Mouse (Mus musculus): ENCODE data around the gene Cntn5. TPM values are rescaled to one million over a fixed set of nuclear protein-coding genes. Genes with fewer than 3 reads are reported as not detected.
A peak's percentile ranks its signal among the peaks of the same experiment; 100 is the strongest.

Gene Cntn5
- polyA plus RNA-seq, 1 experiment from 2014 or later: 2.7 TPM

DNA sequence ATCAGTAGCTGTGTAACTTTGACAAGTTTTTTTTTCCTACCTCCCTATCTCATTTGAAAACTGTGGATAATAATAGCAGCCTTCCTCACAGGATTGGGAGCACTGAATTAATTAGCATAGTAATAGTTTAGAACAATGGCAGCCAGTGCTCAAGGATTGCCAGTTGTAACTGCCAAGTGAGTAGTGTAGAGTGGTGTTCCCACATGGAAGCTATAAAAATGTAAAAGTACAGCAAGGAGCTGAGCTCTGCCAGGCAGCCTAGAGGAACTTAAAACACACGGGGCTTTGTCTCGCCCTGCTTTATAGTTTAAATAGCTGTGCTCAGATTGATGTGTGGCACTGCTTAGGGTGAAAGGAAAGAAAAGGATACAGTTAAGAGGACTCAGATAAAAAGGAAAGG, 635.2 kb downstream of the Cntn5 start:
- Histone ChIP-seq H3K9ac (ENCODE audit: low read depth, low read length) (no peak overlapping the region), H3K36me3 (ENCODE audit: control insufficient read depth, insufficient read depth, low read length) (no peaks in the 10 kb centered on the region), H3K27me3 (ENCODE audit: control insufficient read depth, insufficient read depth, low read length) (no peaks in the 10 kb centered on the region), H3K4me2 (replicated peaks; ENCODE audit: low read depth, low read length) (no peak overlapping the region), H3K4me1 (replicated peaks; ENCODE audit: control insufficient read depth, insufficient read depth, low read length) (no peaks in the 10 kb centered on the region), H3K4me3 (ENCODE audit: low read depth, low read length) (no peak overlapping the region), H3K9me3 (ENCODE audit: control insufficient read depth, low read length) (no peaks in the 10 kb centered on the region), H3K27ac (ENCODE audit: low read depth, low read length) (no peak overlapping the region)
- ATAC-seq (ENCODE audit: low FRiP score) (peak; percentile 94), DNase-seq (ENCODE audit: low spot score) (peak; percentile 10)
- 12% methylated on average over 2 of the region's 2 CpGs for WGBS

DNA sequence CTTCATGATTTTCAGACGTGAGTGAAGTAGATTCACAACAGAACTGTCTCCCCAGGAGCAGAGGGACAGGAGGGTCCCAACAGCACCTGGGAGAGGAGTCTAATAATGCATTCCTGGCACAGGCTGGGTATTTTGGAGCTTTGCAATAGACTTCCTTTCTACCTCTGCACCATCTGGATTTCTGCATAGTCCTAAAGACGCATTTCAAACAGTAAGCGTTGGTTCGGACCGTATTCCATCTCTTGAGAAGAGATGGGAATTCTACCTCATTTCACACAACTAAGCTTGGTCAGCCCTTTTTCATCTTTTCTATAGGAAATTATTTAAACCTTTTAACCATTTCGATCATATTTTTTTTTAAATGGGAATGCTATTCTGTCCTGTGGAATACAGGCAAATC, 635.7 kb downstream of the Cntn5 start:
- DNase-seq (ENCODE audit: low spot score): no peak
- no peak overlapping the region for H3K27ac ChIP-seq (ENCODE audit: low read depth, low read length)
- 65% methylated on average over 6 of the region's 6 CpGs for WGBS

DNA sequence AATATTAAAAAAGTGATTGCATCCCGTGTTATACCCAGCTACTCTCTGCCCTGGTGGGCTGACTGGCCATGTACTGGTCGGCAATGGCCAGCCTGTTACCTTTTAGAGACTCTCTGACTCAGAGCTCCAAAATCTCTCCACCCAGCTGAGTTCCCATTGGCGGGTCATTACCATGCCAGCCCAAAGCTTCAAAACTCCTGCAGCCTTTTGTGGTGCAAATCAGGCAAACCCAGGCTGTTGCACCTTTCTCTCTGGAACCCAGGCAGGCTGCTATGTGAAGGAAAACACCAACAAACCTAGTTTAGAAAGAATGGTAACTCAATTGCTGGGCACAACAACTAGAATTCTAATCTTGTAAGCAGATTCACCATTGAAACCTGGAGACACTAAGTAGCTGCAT, 639.0 kb downstream of the Cntn5 start:
- ATAC-seq (ENCODE audit: low FRiP score): no peak
- WGBS: 34% methylated on average over 3 of the region's 3 CpGs
- H3K4me2 ChIP-seq (replicated peaks; ENCODE audit: low read depth, low read length): no peak overlapping the region
- DNase-seq (ENCODE audit: low spot score): no peak
- no peaks in the 10 kb centered on the region for H3K27me3 ChIP-seq (ENCODE audit: control insufficient read depth, insufficient read depth, low read length)
- H3K27ac ChIP-seq (ENCODE audit: low read depth, low read length): no peak overlapping the region
- no peaks in the 10 kb centered on the region for H3K4me1 ChIP-seq (replicated peaks; ENCODE audit: control insufficient read depth, insufficient read depth, low read length)
- no peaks in the 10 kb centered on the region for H3K9me3 ChIP-seq (ENCODE audit: control insufficient read depth, low read length)
- no peak overlapping the region for H3K9ac ChIP-seq (ENCODE audit: low read depth, low read length)
- no peak overlapping the region for H3K4me3 ChIP-seq (ENCODE audit: low read depth, low read length)
- no peaks in the 10 kb centered on the region for H3K36me3 ChIP-seq (ENCODE audit: control insufficient read depth, insufficient read depth, low read length)

More for the DNA sequence above, 635.7 kb downstream of the Cntn5 start:
- no peak overlapping the region for H3K4me2 ChIP-seq (replicated peaks; ENCODE audit: low read depth, low read length)
- no peaks in the 10 kb centered on the region for H3K4me1 ChIP-seq (replicated peaks; ENCODE audit: control insufficient read depth, insufficient read depth, low read length)
- no peaks in the 10 kb centered on the region for H3K9me3 ChIP-seq (ENCODE audit: control insufficient read depth, low read length)
- H3K36me3 ChIP-seq (ENCODE audit: control insufficient read depth, insufficient read depth, low read length): no peaks in the 10 kb centered on the region
- H3K27me3 ChIP-seq (ENCODE audit: control insufficient read depth, insufficient read depth, low read length): no peaks in the 10 kb centered on the region
- no peak for ATAC-seq (ENCODE audit: low FRiP score)
- H3K4me3 ChIP-seq (ENCODE audit: low read depth, low read length): no peak overlapping the region
- no peak overlapping the region for H3K9ac ChIP-seq (ENCODE audit: low read depth, low read length)

DNA sequence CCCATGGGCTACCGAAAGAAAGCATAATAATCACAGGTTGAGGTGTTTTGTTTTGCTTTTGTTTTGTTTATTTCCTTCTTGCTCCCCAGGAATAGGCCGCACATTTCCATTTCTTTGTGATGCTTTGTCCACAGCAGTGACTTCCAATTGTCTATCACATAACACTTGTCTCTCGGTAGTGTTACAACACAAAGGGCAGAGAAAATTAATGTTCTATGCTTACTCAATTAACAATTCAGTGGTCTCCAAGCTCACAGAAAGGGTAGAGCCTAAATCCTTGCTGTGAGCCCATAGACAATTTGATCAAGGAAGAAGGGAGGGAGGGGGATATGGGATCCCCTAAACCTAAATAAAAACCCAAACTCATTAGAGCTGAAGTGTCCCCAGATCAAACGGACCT, 671.2 kb downstream of the Cntn5 start:
- 45% methylated on average over 4 of the region's 4 CpGs for WGBS
- peak; percentile 70 for ATAC-seq (ENCODE audit: low FRiP score)
- no peaks in the 10 kb centered on the region for H3K27me3 ChIP-seq (ENCODE audit: control insufficient read depth, insufficient read depth, low read length)
- no peak overlapping the region for H3K27ac ChIP-seq (ENCODE audit: low read depth, low read length)
- H3K9me3 ChIP-seq (ENCODE audit: control insufficient read depth, low read length): no peaks in the 10 kb centered on the region
- no peak overlapping the region for H3K9ac ChIP-seq (ENCODE audit: low read depth, low read length)
- H3K4me1 ChIP-seq (replicated peaks; ENCODE audit: control insufficient read depth, insufficient read depth, low read length): no peaks in the 10 kb centered on the region
- H3K4me2 ChIP-seq (replicated peaks; ENCODE audit: low read depth, low read length): no peak overlapping the region
- no peak overlapping the region for H3K4me3 ChIP-seq (ENCODE audit: low read depth, low read length)
- peak; percentile 5 for DNase-seq (ENCODE audit: low spot score)
- no peaks in the 10 kb centered on the region for H3K36me3 ChIP-seq (ENCODE audit: control insufficient read depth, insufficient read depth, low read length)

DNA sequence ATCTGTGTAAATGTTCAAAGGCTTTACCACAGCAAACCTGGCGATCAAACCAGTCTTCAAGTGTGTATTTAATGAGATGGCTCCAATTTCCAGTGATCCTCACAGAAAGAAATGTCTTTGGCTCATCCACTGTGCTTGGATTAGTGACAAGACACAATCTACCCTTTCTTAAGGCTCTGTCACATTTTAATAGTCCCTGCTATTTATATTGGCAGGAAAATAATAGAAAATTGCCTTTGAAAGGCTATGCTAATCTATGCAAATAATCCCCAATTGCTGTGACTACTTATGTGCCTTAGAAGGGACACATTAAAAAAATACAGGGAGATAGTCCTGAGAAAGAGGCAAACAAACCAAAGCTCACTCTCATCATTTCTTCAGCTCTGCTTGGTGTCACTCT, 672.5 kb downstream of the Cntn5 start:
- Histone ChIP-seq H3K36me3 (ENCODE audit: control insufficient read depth, insufficient read depth, low read length) (no peaks in the 10 kb centered on the region), H3K27me3 (ENCODE audit: control insufficient read depth, insufficient read depth, low read length) (no peaks in the 10 kb centered on the region), H3K4me2 (replicated peaks; ENCODE audit: low read depth, low read length) (no peak overlapping the region), H3K4me1 (replicated peaks; ENCODE audit: control insufficient read depth, insufficient read depth, low read length) (no peaks in the 10 kb centered on the region), H3K9ac (ENCODE audit: low read depth, low read length) (no peak overlapping the region), H3K4me3 (ENCODE audit: low read depth, low read length) (no peak overlapping the region), H3K9me3 (ENCODE audit: control insufficient read depth, low read length) (no peaks in the 10 kb centered on the region), H3K27ac (ENCODE audit: low read depth, low read length) (no peak overlapping the region)
- no peak for ATAC-seq (ENCODE audit: low FRiP score)
- no peak for DNase-seq (ENCODE audit: low spot score)
- 66% methylated on average over 1 of the region's 1 CpGs for WGBS

DNA sequence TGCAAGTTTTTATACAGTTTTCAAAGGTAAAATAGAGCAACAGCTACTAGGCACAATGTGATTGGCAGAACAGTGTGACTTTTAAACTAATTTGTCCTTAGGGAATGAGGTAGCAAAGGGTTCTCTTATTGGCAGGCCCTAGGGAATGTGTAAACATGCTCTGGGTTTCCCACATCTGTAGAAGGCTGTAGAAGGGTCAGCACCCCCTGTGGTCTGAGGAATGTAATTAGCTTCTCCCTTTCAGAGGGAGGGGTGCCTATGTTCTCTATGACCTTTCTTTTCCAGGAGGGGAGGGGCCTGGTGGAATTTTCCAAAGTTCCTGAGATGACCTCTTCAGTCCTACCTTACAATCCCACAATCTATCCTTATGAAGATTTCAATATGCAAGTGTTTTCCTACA, 673.6 kb downstream of the Cntn5 start:
- H3K4me1 ChIP-seq (replicated peaks; ENCODE audit: control insufficient read depth, insufficient read depth, low read length): no peaks in the 10 kb centered on the region
- H3K9ac ChIP-seq (ENCODE audit: low read depth, low read length): no peak overlapping the region
- no peak overlapping the region for H3K4me3 ChIP-seq (ENCODE audit: low read depth, low read length)
- ATAC-seq (ENCODE audit: low FRiP score) (no peak), DNase-seq (ENCODE audit: low spot score) (peak; percentile 5)
- no peaks in the 10 kb centered on the region for H3K9me3 ChIP-seq (ENCODE audit: control insufficient read depth, low read length)
- no peaks in the 10 kb centered on the region for H3K27me3 ChIP-seq (ENCODE audit: control insufficient read depth, insufficient read depth, low read length)
- H3K36me3 ChIP-seq (ENCODE audit: control insufficient read depth, insufficient read depth, low read length): no peaks in the 10 kb centered on the region
- H3K4me2 ChIP-seq (replicated peaks; ENCODE audit: low read depth, low read length): no peak overlapping the region
- no peak overlapping the region for H3K27ac ChIP-seq (ENCODE audit: low read depth, low read length)

DNA sequence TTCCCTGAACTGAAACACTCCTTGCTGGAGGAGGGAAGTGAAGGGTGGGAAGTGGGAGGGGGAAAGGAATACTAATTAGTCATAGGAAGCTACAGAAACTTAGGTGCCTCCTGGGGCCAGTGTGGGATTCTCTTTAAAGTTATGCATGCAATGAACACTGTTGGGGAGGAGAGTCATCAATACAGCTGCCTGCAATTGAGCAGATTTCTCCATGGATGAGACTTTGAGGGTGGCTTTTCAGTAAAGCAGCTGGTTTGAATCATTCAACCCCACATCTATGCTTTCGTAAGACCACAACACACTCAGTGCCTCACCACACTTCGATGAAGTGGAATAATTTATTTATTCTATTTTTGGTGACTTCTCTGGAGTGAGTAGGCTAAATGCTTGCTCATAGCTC, 674.9 kb downstream of the Cntn5 start:
- H3K27me3 ChIP-seq (ENCODE audit: control insufficient read depth, insufficient read depth, low read length): no peaks in the 10 kb centered on the region
- WGBS: 53% methylated on average over 2 of the region's 2 CpGs
- H3K4me2 ChIP-seq (replicated peaks; ENCODE audit: low read depth, low read length): no peak overlapping the region
- no peak overlapping the region for H3K4me3 ChIP-seq (ENCODE audit: low read depth, low read length)
- no peak for DNase-seq (ENCODE audit: low spot score)
- H3K9ac ChIP-seq (ENCODE audit: low read depth, low read length): no peak overlapping the region
- no peak overlapping the region for H3K27ac ChIP-seq (ENCODE audit: low read depth, low read length)
- no peak for ATAC-seq (ENCODE audit: low FRiP score)
- H3K9me3 ChIP-seq (ENCODE audit: control insufficient read depth, low read length): no peaks in the 10 kb centered on the region
- H3K36me3 ChIP-seq (ENCODE audit: control insufficient read depth, insufficient read depth, low read length): no peaks in the 10 kb centered on the region
- H3K4me1 ChIP-seq (replicated peaks; ENCODE audit: control insufficient read depth, insufficient read depth, low read length): no peaks in the 10 kb centered on the region

DNA sequence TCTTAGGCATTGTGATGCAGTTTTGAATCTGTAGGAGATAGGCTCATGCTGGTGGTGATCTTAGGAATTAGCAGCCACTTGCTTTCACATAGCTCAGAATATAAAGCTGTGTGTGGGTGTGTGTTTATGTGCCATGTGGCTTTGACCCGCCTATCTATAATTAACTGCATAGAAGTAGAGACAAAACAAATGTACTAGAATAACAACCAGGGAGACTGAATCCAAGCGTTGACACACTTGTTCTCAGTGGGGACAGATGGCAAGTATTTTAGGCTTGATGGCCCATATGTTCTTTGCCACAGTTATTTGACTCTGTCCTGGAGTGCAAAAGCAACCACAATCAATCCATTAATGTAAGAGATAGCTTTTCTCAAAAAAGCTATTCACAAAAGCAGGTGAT, 678.6 kb downstream of the Cntn5 start:
- Histone ChIP-seq H3K4me1 (replicated peaks; ENCODE audit: control insufficient read depth, insufficient read depth, low read length) (no peaks in the 10 kb centered on the region), H3K27ac (ENCODE audit: low read depth, low read length) (no peak overlapping the region), H3K9me3 (ENCODE audit: control insufficient read depth, low read length) (no peaks in the 10 kb centered on the region), H3K4me3 (ENCODE audit: low read depth, low read length) (no peak overlapping the region), H3K4me2 (replicated peaks; ENCODE audit: low read depth, low read length) (no peak overlapping the region), H3K27me3 (ENCODE audit: control insufficient read depth, insufficient read depth, low read length) (no peaks in the 10 kb centered on the region), H3K9ac (ENCODE audit: low read depth, low read length) (no peak overlapping the region), H3K36me3 (ENCODE audit: control insufficient read depth, insufficient read depth, low read length) (no peaks in the 10 kb centered on the region)
- DNase-seq (ENCODE audit: low spot score): no peak
- 46% methylated on average over 2 of the region's 2 CpGs for WGBS
- ATAC-seq (ENCODE audit: low FRiP score): no peak; the same call in 1 of the 2 replicates

DNA sequence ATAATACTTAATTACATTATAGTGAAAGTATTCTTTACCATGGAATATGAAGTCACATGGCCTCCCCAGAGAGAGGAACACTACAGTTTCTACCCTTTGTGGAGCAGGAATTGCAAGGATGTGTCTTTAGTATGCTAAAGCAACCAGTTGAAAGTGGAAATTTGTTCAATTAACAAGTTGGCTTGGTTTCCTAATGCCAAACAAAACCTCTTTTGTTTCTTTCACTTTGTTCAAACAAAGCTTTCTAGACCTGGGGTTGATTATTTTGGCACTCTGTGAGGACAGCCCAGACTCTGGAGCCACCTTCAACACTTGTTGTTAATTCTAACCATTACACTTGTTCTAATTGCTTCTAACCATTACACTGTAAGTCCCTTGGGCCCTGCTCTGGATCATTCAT, 718.5 kb downstream of the Cntn5 start:
- Histone ChIP-seq H3K4me3 (ENCODE audit: low read depth, low read length) (no peak overlapping the region), H3K4me2 (replicated peaks; ENCODE audit: low read depth, low read length) (no peak overlapping the region), H3K9me3 (ENCODE audit: control insufficient read depth, low read length) (no peaks in the 10 kb centered on the region), H3K4me1 (replicated peaks; ENCODE audit: control insufficient read depth, insufficient read depth, low read length) (no peaks in the 10 kb centered on the region), H3K27ac (ENCODE audit: low read depth, low read length) (no peak overlapping the region), H3K27me3 (ENCODE audit: control insufficient read depth, insufficient read depth, low read length) (no peaks in the 10 kb centered on the region), H3K9ac (ENCODE audit: low read depth, low read length) (no peak overlapping the region), H3K36me3 (ENCODE audit: control insufficient read depth, insufficient read depth, low read length) (no peaks in the 10 kb centered on the region)
- ATAC-seq (ENCODE audit: low FRiP score) (no peak), DNase-seq (ENCODE audit: low spot score) (no peak)

Measured in hindbrain, embryonic 11.5 days (tissue).